Mouse (Mus musculus) megakaryocyte-erythroid progenitor cell, adult 5-6 weeks (primary cell): ENCODE results near the gene Mocs2. TPM values are rescaled to one million over a fixed set of nuclear protein-coding genes. Genes with fewer than 3 reads are reported as not detected.

Source experiments
- ATAC-seq: replicated peaks from 2 replicates; pipeline ENCODE4 v1.8.0; 2016; ENCODE audit warnings: mild to moderate bottlenecking, inconsistent platforms; ENCODE audit not compliant: severe bottlenecking, poor library complexity, low FRiP score, low TSS enrichment
- total RNA-seq, 2 experiments: library from RNA; stranded (forward) in 1 of 2; stranded (reverse) in 1 of 2; fragments of 200-1000, 215-1000 nt in 1 of 2; fragments of >200 nt in 1 of 2; fragmentation: Nextera tagmentation in 1 of 2; gene quantifications; 2 replicates each; pipeline ENCODE4 v1.2.3; 2014 to 2017

Gene Mocs2
- total RNA-seq, 2 experiments from 2014 or later, result 29.6 to 40.1 TPM

DNA sequence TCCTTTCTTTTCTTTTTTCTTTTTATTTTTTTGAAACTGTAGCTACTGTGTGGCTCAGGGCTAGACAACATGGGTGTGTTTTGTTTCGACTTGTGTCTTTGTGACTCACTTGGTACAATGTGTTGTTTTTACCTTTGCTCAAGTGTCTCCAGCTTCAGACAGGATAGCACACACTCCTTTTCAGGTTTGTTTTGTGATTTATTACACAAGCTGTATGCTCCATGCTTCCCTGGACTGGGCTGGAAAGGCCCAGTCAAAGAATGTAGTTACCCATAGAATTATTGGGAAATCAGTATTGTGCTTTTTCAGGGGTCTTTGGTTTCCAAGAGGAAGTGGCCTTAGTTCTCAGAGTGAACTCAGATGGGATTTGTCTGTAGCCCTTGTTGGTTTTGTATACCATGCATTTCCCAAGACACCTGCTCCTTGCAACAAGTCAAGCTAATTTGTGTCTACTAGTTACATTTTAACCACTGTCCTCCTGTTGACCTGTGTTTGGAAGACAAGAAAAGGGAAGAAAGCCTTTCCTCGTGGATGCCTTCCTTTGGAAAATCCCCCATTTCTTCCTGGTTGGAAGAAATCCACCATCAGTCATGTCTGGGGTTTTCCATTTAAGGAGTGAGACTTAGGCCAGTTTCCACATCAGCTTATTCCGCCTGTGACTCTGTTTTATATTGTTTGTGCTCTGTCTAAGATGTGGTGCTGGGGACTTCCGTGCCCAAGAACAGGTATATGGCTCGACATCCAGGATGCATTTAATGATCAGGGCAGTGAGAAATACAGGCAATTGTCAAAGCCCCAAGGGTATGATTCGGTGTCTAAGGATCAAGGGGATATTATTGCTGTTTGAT is 34.5 kb downstream of the Mocs2 start:
- no peak for ATAC-seq

GRCm38 (mm10) chr13:114853152-114853551 is 35.1 kb downstream of the Mocs2 start:
- no peak for ATAC-seq

- ATAC-seq, result no peak
Measured at GRCm38 (mm10) chr13:114854023-114854422, 36.0 kb downstream of the Mocs2 start.

- ATAC-seq, result no peak
Measured at GRCm38 (mm10) chr13:114854428-114854827, 36.4 kb downstream of the Mocs2 start.

- no peak for ATAC-seq
Measured at GRCm38 (mm10) chr13:114855573-114856268, 37.7 kb downstream of the Mocs2 start.

DNA sequence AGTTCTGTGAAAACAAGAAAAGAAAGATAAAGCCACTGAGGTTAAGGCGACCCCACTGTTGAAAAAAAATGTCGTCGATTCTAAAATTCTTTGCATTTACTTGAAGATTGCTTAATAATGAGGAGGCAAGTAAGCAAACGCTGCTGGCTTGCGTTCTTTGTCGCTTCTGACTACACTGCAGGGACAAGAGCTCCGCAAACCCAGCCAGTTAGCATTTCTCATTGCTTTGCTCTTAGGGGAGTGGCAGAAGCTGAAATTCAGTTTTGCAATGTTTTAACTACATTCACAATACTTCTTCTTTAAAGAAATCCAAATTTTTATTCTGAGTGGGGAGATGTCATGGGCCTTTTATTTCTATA is 38.2 kb downstream of the Mocs2 start:
- no peak for ATAC-seq

DNA sequence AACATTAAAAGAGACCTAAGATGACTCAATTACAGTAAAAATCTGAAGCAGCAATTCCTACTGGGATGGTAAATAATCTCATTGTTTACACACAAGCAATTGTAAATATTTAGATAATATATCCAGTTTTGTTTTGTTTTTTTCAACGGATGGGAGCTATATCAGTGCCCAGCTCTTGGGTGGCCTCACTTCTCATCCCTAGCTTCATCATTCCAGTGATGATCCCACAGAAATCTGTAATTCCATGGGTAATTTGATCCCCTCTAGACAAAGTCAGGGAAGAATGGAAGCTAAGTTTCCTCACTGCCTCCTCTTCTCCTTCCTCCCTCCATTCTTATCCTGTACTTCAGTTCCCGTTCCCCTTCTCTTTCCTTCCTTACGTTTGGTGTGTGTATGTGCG is 39.5 kb downstream of the Mocs2 start:
- ATAC-seq, result no peak

DNA sequence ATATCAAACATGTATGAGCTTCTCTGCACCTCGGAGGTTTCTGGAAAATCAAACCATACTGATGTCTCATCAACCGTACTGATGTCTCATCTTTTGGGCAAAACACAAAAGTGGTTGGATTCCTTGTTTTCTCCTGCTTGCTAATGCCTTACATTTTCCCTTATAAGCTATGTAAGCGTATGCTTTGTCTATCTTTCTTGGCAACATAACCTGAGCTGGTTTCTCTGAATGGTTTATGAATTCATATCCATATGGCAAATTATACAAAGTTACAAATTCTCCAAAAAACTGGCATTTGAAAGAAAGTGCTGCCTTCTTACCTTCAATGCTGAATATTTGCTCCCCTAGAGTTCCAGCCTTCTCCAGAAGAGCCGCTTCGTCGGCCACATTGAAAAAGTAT is 56.7 kb downstream of the Mocs2 start:
- no peak for ATAC-seq

DNA sequence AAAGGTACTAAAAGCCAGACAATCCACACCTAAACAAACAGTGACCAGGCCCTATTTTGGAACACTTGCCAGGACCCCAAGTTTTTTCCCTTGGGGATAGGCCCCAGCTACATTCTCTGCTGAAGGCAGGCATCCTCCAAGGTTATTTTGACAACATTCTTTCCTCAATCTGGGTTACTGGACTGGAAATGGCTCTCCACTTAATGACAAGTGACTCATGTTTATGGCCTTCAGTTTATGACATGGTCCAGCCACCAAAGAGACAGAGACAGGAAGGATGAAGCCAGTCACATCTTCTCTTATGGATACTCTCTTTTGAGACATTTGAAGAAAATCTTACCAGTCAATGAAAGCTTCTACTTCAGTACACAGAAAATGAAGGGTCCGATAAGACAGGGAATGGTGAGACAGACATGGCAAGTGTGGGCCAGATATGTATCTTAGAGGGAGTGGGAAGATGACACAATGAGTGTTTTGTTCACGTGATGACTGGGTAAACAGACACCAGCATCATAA is 58.0 kb downstream of the Mocs2 start:
- ATAC-seq, result no peak

DNA sequence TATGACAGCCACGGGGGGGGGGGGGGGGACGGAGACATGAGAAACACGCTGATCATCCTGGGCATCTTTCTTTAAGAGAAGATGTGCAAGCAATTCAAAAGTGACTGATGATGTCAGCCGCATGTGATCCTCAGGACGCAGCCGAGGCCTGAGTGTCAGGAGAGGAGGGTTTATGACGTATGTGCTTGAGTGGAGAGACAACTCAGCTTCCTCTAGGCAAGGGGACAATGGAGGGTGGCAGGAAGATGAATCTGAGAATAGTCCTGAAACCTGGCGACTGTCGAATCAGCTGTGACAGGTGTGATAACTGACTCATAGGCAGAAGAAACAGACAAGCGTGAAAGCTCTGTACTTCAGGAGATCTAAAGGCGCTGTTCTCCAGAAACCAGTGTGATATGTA is 60.6 kb downstream of the Mocs2 start:
- ATAC-seq, result no peak

Other genes starting within 250 kb of the Mocs2 start
- gene Itga2, start 113.9 kb downstream of the Mocs2 start, total RNA-seq (2014; fragmentation: Nextera tagmentation), result 0.39 and 0.72 TPM in 2 replicates
- gene Itga2, start 113.9 kb downstream of the Mocs2 start, total RNA-seq (2017), result 0.61 and 1.3 TPM in 2 replicates